Mouse (Mus musculus) limb, embryonic 15.5 days (tissue): ENCODE data around the gene Cpvl. TPM values are rescaled to one million over a fixed set of nuclear protein-coding genes. Genes with fewer than 3 reads are reported as not detected.
A peak's percentile ranks its signal among the peaks of the same experiment; 100 is the strongest.

Source experiments
- ATAC-seq: fragments of 200-750 bp; cut with Nextera tagmentation; 2 replicates; pipeline ENCODE4 v1.8.0; 2017; ENCODE audit warnings: low read depth, moderate TSS enrichment; ENCODE audit not compliant: insufficient number of reproducible peaks, low FRiP score, low TSS enrichment
- H3K27ac ChIP-seq: fragments of 300-500 bp; sonication (generic); 2 replicates; pipeline ENCODE4 v1.5.1; 2015; ENCODE audit warnings: moderate library complexity, mild to moderate bottlenecking, inconsistent platforms
- H3K27me3 ChIP-seq: fragments of 300-500 bp; sonication (generic); 2 replicates; pipeline ENCODE4 v1.6.1; 2015; ENCODE audit warnings: inconsistent platforms
- H3K36me3 ChIP-seq: fragments of 300-500 bp; sonication (generic); 2 replicates; pipeline ENCODE4 v1.6.1; 2015; ENCODE audit warnings: inconsistent platforms
- H3K4me1 ChIP-seq: fragments of 300-500 bp; sonication (generic); 2 replicates; pipeline ENCODE4 v1.6.1; 2015; ENCODE audit warnings: inconsistent platforms
- H3K4me2 ChIP-seq: fragments of 300-500 bp; sonication (generic); 2 replicates; pipeline ENCODE4 v1.6.1; 2015; ENCODE audit warnings: mild to moderate bottlenecking, inconsistent platforms
- H3K4me3 ChIP-seq: fragments of 300-500 bp; sonication (generic); 2 replicates; pipeline ENCODE4 v1.5.1; 2015; ENCODE audit warnings: mild to moderate bottlenecking, inconsistent platforms
- H3K9ac ChIP-seq: fragments of 300-500 bp; sonication (generic); 2 replicates; pipeline ENCODE4 v1.6.1; 2015; ENCODE audit warnings: inconsistent platforms
- H3K9me3 ChIP-seq: fragments of 300-500 bp; sonication (generic); 2 replicates; pipeline ENCODE4 v1.6.1; 2016; ENCODE audit warnings: inconsistent platforms
- WGBS: fragments of 180-500 bp; shearing (Covaris S2); methylation state at CpG from one replicate; pipeline ENCODE4 v1.1.7; 2015; 5-methylcytosine and 5-hydroxymethylcytosine counted together
- polyA plus RNA-seq: library from polyadenylated mRNA; unstranded; fragments of >200 nt; fragmentation: Nextera tagmentation; extraction: Ambion mirVana; gene quantifications from 2 replicates; pipeline ENCODE4 v1.2.1, GENCODE M21; 2015

The Cpvl gene
- polyA plus RNA-seq, 1 experiment from 2014 or later, result 0.41 TPM

- WGBS, result 70% methylated on average over 8 of the region's 8 CpGs
- Histone ChIP-seq H3K36me3 (no peaks in the 10 kb centered on the region), H3K27ac (no peak overlapping the region), H3K9ac (no peak overlapping the region), H3K4me3 (no peak overlapping the region), H3K4me1 (no peaks in the 10 kb centered on the region), H3K27me3 (no peaks in the 10 kb centered on the region), H3K9me3 (no peaks in the 10 kb centered on the region), H3K4me2 (no peak overlapping the region)
- no peak for ATAC-seq
These were observed 53.3 kb downstream of the Cpvl start for GRCm38 (mm10) chr6:53925192-53925591.

- H3K36me3 ChIP-seq, result no peaks in the 10 kb centered on the region
- no peak for ATAC-seq
- no peak overlapping the region for H3K27ac ChIP-seq
- 80% methylated on average over 7 of the region's 7 CpGs for WGBS
- H3K9me3 ChIP-seq, result no peaks in the 10 kb centered on the region
- no peak overlapping the region for H3K9ac ChIP-seq
- no peak overlapping the region for H3K4me2 ChIP-seq
- H3K27me3 ChIP-seq, result no peaks in the 10 kb centered on the region
- H3K4me3 ChIP-seq, result no peak overlapping the region
- H3K4me1 ChIP-seq, result no peaks in the 10 kb centered on the region
These were observed 58.4 kb downstream of the Cpvl start for GRCm38 (mm10) chr6:53920041-53920440.

GRCm38 (mm10) chr6:53917026-53917558 lies 61.4 kb downstream of the Cpvl start:
- Histone ChIP-seq H3K4me3 (no peak overlapping the region), H3K36me3 (no peaks in the 10 kb centered on the region), H3K9me3 (no peaks in the 10 kb centered on the region), H3K27ac (no peak overlapping the region), H3K9ac (no peak overlapping the region), H3K27me3 (no peaks in the 10 kb centered on the region), H3K4me2 (no peak overlapping the region), H3K4me1 (peaks cover 6% of the 10 kb centered on the region; the same call in 1 of the 2 replicates)
- no peak for ATAC-seq
- 86% methylated on average over 6 of the region's 6 CpGs for WGBS

GRCm38 (mm10) chr6:53915347-53915746 lies 63.1 kb downstream of the Cpvl start:
- Histone ChIP-seq H3K4me1 (peaks cover 6% of the 10 kb centered on the region; the same call in 1 of the 2 replicates), H3K4me3 (no peak overlapping the region), H3K27ac (no peak overlapping the region), H3K9ac (no peak overlapping the region), H3K4me2 (no peak overlapping the region), H3K9me3 (no peaks in the 10 kb centered on the region), H3K27me3 (no peaks in the 10 kb centered on the region), H3K36me3 (no peaks in the 10 kb centered on the region)
- no peak for ATAC-seq
- WGBS, result 92% methylated on average over 3 of the region's 3 CpGs

- H3K4me1 ChIP-seq, result peaks cover 7% of the 10 kb centered on the region; the same call in 1 of the 2 replicates
- no peak overlapping the region for H3K4me3 ChIP-seq
- WGBS, result 18% methylated on average over 7 of the region's 7 CpGs
- H3K4me2 ChIP-seq, result no peak overlapping the region
- H3K9me3 ChIP-seq, result no peaks in the 10 kb centered on the region
- no peaks in the 10 kb centered on the region for H3K36me3 ChIP-seq
- no peak for ATAC-seq
- no peaks in the 10 kb centered on the region for H3K27me3 ChIP-seq
- H3K9ac ChIP-seq, result no peak overlapping the region
- H3K27ac ChIP-seq, result no peak overlapping the region
These were observed 65.3 kb downstream of the Cpvl start for GRCm38 (mm10) chr6:53913151-53913550.

- Histone ChIP-seq H3K9ac (no peak overlapping the region), H3K4me1 (peaks cover 15% of the 10 kb centered on the region; the same call in 1 of the 2 replicates), H3K9me3 (no peaks in the 10 kb centered on the region), H3K4me3 (no peak overlapping the region), H3K4me2 (no peak overlapping the region), H3K27me3 (no peaks in the 10 kb centered on the region), H3K27ac (no peak overlapping the region), H3K36me3 (no peaks in the 10 kb centered on the region)
- 41% methylated on average over 6 of the region's 6 CpGs for WGBS
- ATAC-seq, result no peak
These were observed 66.2 kb downstream of the Cpvl start for GRCm38 (mm10) chr6:53912112-53912782.

GRCm38 (mm10) chr6:53909986-53910385 lies 68.5 kb downstream of the Cpvl start:
- H3K9ac ChIP-seq, result no peak overlapping the region
- no peaks in the 10 kb centered on the region for H3K9me3 ChIP-seq
- ATAC-seq, result no peak
- peaks cover 24% of the 10 kb centered on the region for H3K4me1 ChIP-seq
- H3K36me3 ChIP-seq, result no peaks in the 10 kb centered on the region
- H3K27ac ChIP-seq, result no peak overlapping the region
- no peak overlapping the region for H3K4me2 ChIP-seq
- 67% methylated on average over 3 of the region's 3 CpGs for WGBS
- H3K4me3 ChIP-seq, result no peak overlapping the region
- H3K27me3 ChIP-seq, result no peaks in the 10 kb centered on the region

- ATAC-seq, result no peak
- Histone ChIP-seq H3K9ac (no peak overlapping the region), H3K4me1 (peaks cover 29% of the 10 kb centered on the region), H3K27me3 (no peaks in the 10 kb centered on the region), H3K36me3 (no peaks in the 10 kb centered on the region), H3K27ac (no peak overlapping the region), H3K4me3 (no peak overlapping the region), H3K4me2 (no peak overlapping the region), H3K9me3 (no peaks in the 10 kb centered on the region)
- WGBS, result 63% methylated on average over 2 of the region's 5 CpGs
These were observed 69.0 kb downstream of the Cpvl start for GRCm38 (mm10) chr6:53909446-53909845.

- H3K27me3 ChIP-seq, result no peaks in the 10 kb centered on the region
- no peaks in the 10 kb centered on the region for H3K9me3 ChIP-seq
- H3K4me2 ChIP-seq, result no peak overlapping the region
- 41% methylated on average over 4 of the region's 4 CpGs for WGBS
- H3K9ac ChIP-seq, result no peak overlapping the region
- no peak overlapping the region for H3K4me3 ChIP-seq
- H3K4me1 ChIP-seq, result peaks cover 26% of the 10 kb centered on the region
- H3K36me3 ChIP-seq, result no peaks in the 10 kb centered on the region
- no peak for ATAC-seq
- H3K27ac ChIP-seq, result no peak overlapping the region
These were observed 71.6 kb downstream of the Cpvl start for GRCm38 (mm10) chr6:53906871-53907270.

GRCm38 (mm10) chr6:53906051-53906462 lies 72.4 kb downstream of the Cpvl start:
- peak overlapping the region; percentile 40; the same call in 1 of the 2 replicates for H3K27ac ChIP-seq
- H3K4me1 ChIP-seq, result peaks cover 26% of the 10 kb centered on the region
- no peak overlapping the region for H3K4me2 ChIP-seq
- ATAC-seq, result no peak
- H3K9ac ChIP-seq, result no peak overlapping the region
- H3K9me3 ChIP-seq, result no peaks in the 10 kb centered on the region
- no peak overlapping the region for H3K4me3 ChIP-seq
- 80% methylated on average over 1 of the region's 1 CpGs for WGBS
- no peaks in the 10 kb centered on the region for H3K27me3 ChIP-seq
- no peaks in the 10 kb centered on the region for H3K36me3 ChIP-seq

GRCm38 (mm10) chr6:53905576-53905975 lies 72.9 kb downstream of the Cpvl start:
- ATAC-seq, result no peak
- 81% methylated on average over 4 of the region's 4 CpGs for WGBS
- Histone ChIP-seq H3K36me3 (no peaks in the 10 kb centered on the region), H3K9me3 (no peaks in the 10 kb centered on the region), H3K4me2 (no peak overlapping the region), H3K9ac (no peak overlapping the region), H3K4me1 (peaks cover 26% of the 10 kb centered on the region), H3K27me3 (no peaks in the 10 kb centered on the region), H3K4me3 (no peak overlapping the region), H3K27ac (0 out of 2 replicates have a peak overlapping the region, but pooled peaks have one; percentile 79)

GRCm38 (mm10) chr6:53904703-53905395 lies 73.6 kb downstream of the Cpvl start:
- Histone ChIP-seq H3K4me3 (no peak overlapping the region), H3K4me1 (peaks cover 26% of the 10 kb centered on the region), H3K4me2 (no peak overlapping the region), H3K27ac (peak overlapping the region; percentile 79), H3K36me3 (no peaks in the 10 kb centered on the region), H3K9ac (no peak overlapping the region), H3K9me3 (no peaks in the 10 kb centered on the region), H3K27me3 (no peaks in the 10 kb centered on the region)
- ATAC-seq, result no peak
- 75% methylated on average over 4 of the region's 4 CpGs for WGBS
